Mouse (Mus musculus) liver, embryonic 11.5 days (tissue): ENCODE results near the gene Pus3. TPM values are rescaled to one million over a fixed set of nuclear protein-coding genes. Genes with fewer than 3 reads are reported as not detected.

Experiments used
- ATAC-seq: fragments of 200-750 bp; cut with Nextera tagmentation; replicated peaks from 2 replicates; pipeline ENCODE4 v1.8.0; 2017; ENCODE audit warnings: moderate number of reproducible peaks, mild to moderate bottlenecking, moderate TSS enrichment, moderate library complexity; ENCODE audit not compliant: low FRiP score
- DNase-seq: peaks from one replicate; pipeline ENCODE4 v3.0.0-alpha.2; 2017; ENCODE audit warnings: low spot score
- H3K27ac ChIP-seq: fragments of 300-500 bp; sonication (generic); 2 replicates; pipeline ENCODE4 v1.5.1; 2014; ENCODE audit warnings: mild to moderate bottlenecking, low read depth, low read length, control low read depth
- H3K27me3 ChIP-seq: fragments of 300-500 bp; sonication (generic); replicated peaks from 2 replicates; pipeline ENCODE4 v1.6.1; 2014; ENCODE audit warnings: low read length, mixed read lengths; ENCODE audit not compliant: control insufficient read depth, insufficient read depth
- H3K36me3 ChIP-seq: fragments of 300-500 bp; sonication (generic); 2 replicates; pipeline ENCODE4 v1.6.1; 2014; ENCODE audit warnings: mild to moderate bottlenecking, low read length, moderate library complexity, mixed read lengths; ENCODE audit not compliant: control insufficient read depth, insufficient read depth
- H3K4me1 ChIP-seq: fragments of 300-500 bp; sonication (generic); replicated peaks from 2 replicates; pipeline ENCODE4 v1.6.1; 2014; ENCODE audit warnings: low read length, mixed read lengths; ENCODE audit not compliant: control insufficient read depth, insufficient read depth
- H3K4me2 ChIP-seq: fragments of 300-500 bp; sonication (generic); 2 replicates; pipeline ENCODE4 v1.6.1; 2014; ENCODE audit warnings: mild to moderate bottlenecking, control low read depth, moderate library complexity
- H3K4me3 ChIP-seq: fragments of 300-500 bp; sonication (generic); 2 replicates; pipeline ENCODE4 v1.5.1; 2014; ENCODE audit warnings: low read depth, low read length, control low read depth
- H3K9ac ChIP-seq: fragments of 300-500 bp; sonication (generic); 2 replicates; pipeline ENCODE4 v1.6.1; 2014; ENCODE audit warnings: low read depth, low read length, control low read depth
- H3K9me3 ChIP-seq: fragments of 300-500 bp; sonication (generic); 2 replicates; pipeline ENCODE4 v1.6.1; 2016; ENCODE audit warnings: low read length, inconsistent platforms, mixed read lengths; ENCODE audit not compliant: control insufficient read depth
- WGBS: fragments of 180-500 bp; shearing (Covaris S2); extraction: QIAGEN DNeasy Blood & Tissue Kit; methylation state at CpG from one replicate; pipeline ENCODE4 v1.1.7; 2014; 5-methylcytosine and 5-hydroxymethylcytosine counted together
- polyA plus RNA-seq: library from polyadenylated mRNA; unstranded; fragments of >200 nt; fragmentation: Nextera tagmentation; extraction: Ambion mirVana; gene quantifications from 2 replicates; pipeline ENCODE4 v1.2.1, GENCODE M21; 2014

Gene Pus3
- polyA plus RNA-seq: 22.6 and 23.2 TPM in 2 replicates

- peak; percentile 53 for DNase-seq
- peak within 1 kb of the TSS; percentile 80 for H3K9ac ChIP-seq
- peak within 1 kb of the TSS; percentile 77 for H3K4me3 ChIP-seq
- ATAC-seq: peak; percentile 49
- H3K36me3 ChIP-seq: peaks cover 9% of the 10 kb centered on the region
- H3K27me3 ChIP-seq: peaks cover 26% of the 10 kb centered on the region
- WGBS: 1% methylated on average over 58 of the region's 59 CpGs
- H3K9me3 ChIP-seq: no peaks in the 10 kb centered on the region
- peak within 1 kb of the TSS; percentile 58; the same call in 1 of the 2 replicates for H3K27ac ChIP-seq
- peak within 1 kb of the TSS; percentile 75 for H3K4me2 ChIP-seq
- H3K4me1 ChIP-seq: peaks cover 5% of the 10 kb centered on the region; the same call in 1 of the 2 replicates
These were observed at the start of gene Pus3, which contains the start of gene Ddx25 for GRCm38 (mm10) chr9:35558257-35559008. Gene Pus3, plus strand, starts transcription at chr9:35558595. Gene Ddx25, minus strand, starts transcription at chr9:35558528.

GRCm38 (mm10) chr9:35513900-35514299, 44.5 kb upstream of the Pus3 start:
- no peak for ATAC-seq
- H3K9ac ChIP-seq: no peak overlapping the region
- H3K9me3 ChIP-seq: no peaks in the 10 kb centered on the region
- no peaks in the 10 kb centered on the region for H3K4me1 ChIP-seq
- no peak overlapping the region for H3K4me2 ChIP-seq
- no peak overlapping the region for H3K27ac ChIP-seq
- H3K27me3 ChIP-seq: no peaks in the 10 kb centered on the region
- no peaks in the 10 kb centered on the region for H3K36me3 ChIP-seq
- no peak overlapping the region for H3K4me3 ChIP-seq
- 81% methylated on average over 4 of the region's 4 CpGs for WGBS
- no peak for DNase-seq

GRCm38 (mm10) chr9:35516182-35516581, 42.2 kb upstream of the Pus3 start:
- Histone ChIP-seq H3K27me3 (no peaks in the 10 kb centered on the region), H3K27ac (no peak overlapping the region), H3K9me3 (no peaks in the 10 kb centered on the region), H3K4me1 (no peaks in the 10 kb centered on the region), H3K4me2 (no peak overlapping the region), H3K4me3 (no peak overlapping the region), H3K36me3 (no peaks in the 10 kb centered on the region), H3K9ac (no peak overlapping the region)
- 64% methylated on average over 5 of the region's 5 CpGs for WGBS
- ATAC-seq: no peak
- DNase-seq: no peak

- H3K36me3 ChIP-seq: no peaks in the 10 kb centered on the region
- H3K4me3 ChIP-seq: no peak overlapping the region
- H3K27ac ChIP-seq: no peak overlapping the region
- H3K4me1 ChIP-seq: no peaks in the 10 kb centered on the region
- no peak overlapping the region for H3K9ac ChIP-seq
- ATAC-seq: no peak
- H3K4me2 ChIP-seq: no peak overlapping the region
- no peaks in the 10 kb centered on the region for H3K9me3 ChIP-seq
- no peaks in the 10 kb centered on the region for H3K27me3 ChIP-seq
- DNase-seq: no peak
- WGBS: 82% methylated on average over 16 of the region's 16 CpGs
These were observed 41.7 kb upstream of the Pus3 start for GRCm38 (mm10) chr9:35516711-35517110.

- Histone ChIP-seq H3K4me1 (no peaks in the 10 kb centered on the region), H3K36me3 (no peaks in the 10 kb centered on the region), H3K9ac (no peak within 1 kb of the TSS), H3K4me2 (no peak within 1 kb of the TSS), H3K27ac (no peak within 1 kb of the TSS), H3K27me3 (no peaks in the 10 kb centered on the region), H3K9me3 (no peaks in the 10 kb centered on the region), H3K4me3 (no peak within 1 kb of the TSS)
- DNase-seq: no peak
- no peak for ATAC-seq
- WGBS: 60% methylated on average over 3 of the region's 3 CpGs
These were observed 40.2 kb upstream of the Pus3 start, which contains the start of gene Gm1113 for GRCm38 (mm10) chr9:35518169-35518568. Gene Gm1113, minus strand, starts transcription at chr9:35518269.

GRCm38 (mm10) chr9:35520631-35521348, 37.6 kb upstream of the Pus3 start:
- Histone ChIP-seq H3K27me3 (no peaks in the 10 kb centered on the region), H3K36me3 (no peaks in the 10 kb centered on the region), H3K9me3 (no peaks in the 10 kb centered on the region), H3K4me1 (no peaks in the 10 kb centered on the region), H3K4me2 (no peak overlapping the region), H3K9ac (no peak overlapping the region), H3K27ac (no peak overlapping the region), H3K4me3 (no peak overlapping the region)
- ATAC-seq (no peak), DNase-seq (no peak)
- WGBS: 61% methylated on average over 6 of the region's 6 CpGs

GRCm38 (mm10) chr9:35522241-35522640, 36.2 kb upstream of the Pus3 start:
- Histone ChIP-seq H3K9me3 (no peaks in the 10 kb centered on the region), H3K9ac (no peak overlapping the region), H3K36me3 (no peaks in the 10 kb centered on the region), H3K4me2 (no peak overlapping the region), H3K4me1 (no peaks in the 10 kb centered on the region), H3K4me3 (no peak overlapping the region), H3K27me3 (no peaks in the 10 kb centered on the region), H3K27ac (no peak overlapping the region)
- WGBS: 69% methylated on average over 2 of the region's 2 CpGs
- ATAC-seq (no peak), DNase-seq (no peak)

GRCm38 (mm10) chr9:35522821-35523515, 35.4 kb upstream of the Pus3 start:
- DNase-seq (no peak), ATAC-seq (no peak)
- Histone ChIP-seq H3K27ac (no peak overlapping the region), H3K4me2 (no peak overlapping the region), H3K9ac (no peak overlapping the region), H3K36me3 (no peaks in the 10 kb centered on the region), H3K27me3 (no peaks in the 10 kb centered on the region), H3K4me1 (no peaks in the 10 kb centered on the region), H3K9me3 (no peaks in the 10 kb centered on the region), H3K4me3 (no peak overlapping the region)
- WGBS: 44% methylated on average over 1 of the region's 1 CpGs
